Mouse (Mus musculus): Measurements from ENCODE around the gene Slc10a7. TPM values are rescaled to one million over a fixed set of nuclear protein-coding genes. Genes with fewer than 3 reads are reported as not detected.

The Slc10a7 gene
- polyA plus RNA-seq, 1 experiment, result not detected

GRCm38 (mm10) chr8:78764976-78765375, 255.8 kb downstream of the Slc10a7 start:
- no peak for TF ChIP-seq POLR2A (IDR thresholded peaks at IDR 0.05; ENCODE audit: insufficient read depth, low read depth, low read length)
- TF ChIP-seq CTCF (IDR thresholded peaks at IDR 0.05; ENCODE audit: insufficient read depth, low read depth, low read length), result no peak
- no peak overlapping the region for H3K4me3 ChIP-seq (ENCODE audit: insufficient read depth, low read depth, low read length)
- no peaks in the 10 kb centered on the region for H3K4me1 ChIP-seq (ENCODE audit: control insufficient read depth, insufficient read depth, low read length)
- H3K27ac ChIP-seq (ENCODE audit: insufficient read depth, low read depth, low read length), result no peak overlapping the region

GRCm38 (mm10) chr8:78765556-78765955, 256.4 kb downstream of the Slc10a7 start:
- Histone ChIP-seq H3K27ac (ENCODE audit: insufficient read depth, low read depth, low read length) (no peak overlapping the region), H3K4me1 (ENCODE audit: control insufficient read depth, insufficient read depth, low read length) (no peaks in the 10 kb centered on the region), H3K4me3 (ENCODE audit: insufficient read depth, low read depth, low read length) (no peak overlapping the region)
- TF ChIP-seq CTCF (IDR thresholded peaks at IDR 0.05; ENCODE audit: insufficient read depth, low read depth, low read length) (no peak), POLR2A (IDR thresholded peaks at IDR 0.05; ENCODE audit: insufficient read depth, low read depth, low read length) (no peak)
- 100% methylated on average over 1 of the region's 1 CpGs for WGBS

- TF ChIP-seq CTCF (IDR thresholded peaks at IDR 0.05; ENCODE audit: insufficient read depth, low read depth, low read length), result no peak
- TF ChIP-seq POLR2A (IDR thresholded peaks at IDR 0.05; ENCODE audit: insufficient read depth, low read depth, low read length), result no peak
- no peak overlapping the region for H3K27ac ChIP-seq (ENCODE audit: insufficient read depth, low read depth, low read length)
- WGBS, result 98% methylated on average over 3 of the region's 3 CpGs
- no peaks in the 10 kb centered on the region for H3K4me1 ChIP-seq (ENCODE audit: control insufficient read depth, insufficient read depth, low read length)
- no peak overlapping the region for H3K4me3 ChIP-seq (ENCODE audit: insufficient read depth, low read depth, low read length)
These were observed 261.4 kb downstream of the Slc10a7 start for GRCm38 (mm10) chr8:78770584-78770983.

- Histone ChIP-seq H3K27ac (ENCODE audit: insufficient read depth, low read depth, low read length) (no peak overlapping the region), H3K4me1 (ENCODE audit: control insufficient read depth, insufficient read depth, low read length) (no peaks in the 10 kb centered on the region), H3K4me3 (ENCODE audit: insufficient read depth, low read depth, low read length) (no peak overlapping the region)
- no peak for TF ChIP-seq CTCF (IDR thresholded peaks at IDR 0.05; ENCODE audit: insufficient read depth, low read depth, low read length)
- WGBS, result 53% methylated on average over 7 of the region's 7 CpGs
These were observed 262.1 kb downstream of the Slc10a7 start for GRCm38 (mm10) chr8:78771256-78771655.

- no peak overlapping the region for H3K4me3 ChIP-seq (ENCODE audit: insufficient read depth, low read depth, low read length)
- WGBS, result 94% methylated on average over 9 of the region's 9 CpGs
- no peaks in the 10 kb centered on the region for H3K4me1 ChIP-seq (ENCODE audit: control insufficient read depth, insufficient read depth, low read length)
- no peak overlapping the region for H3K27ac ChIP-seq (ENCODE audit: insufficient read depth, low read depth, low read length)
- no peak for TF ChIP-seq POLR2A (IDR thresholded peaks at IDR 0.05; ENCODE audit: insufficient read depth, low read depth, low read length)
- no peak for TF ChIP-seq CTCF (IDR thresholded peaks at IDR 0.05; ENCODE audit: insufficient read depth, low read depth, low read length)
These were observed 267.7 kb downstream of the Slc10a7 start for GRCm38 (mm10) chr8:78776816-78777215.

Other genes starting within 250 kb of the Slc10a7 start
- not detected in 2 replicates for gene Pou4f2, start 72.7 kb upstream of the Slc10a7 start, polyA plus RNA-seq (2012; ENCODE audit: insufficient read depth, insufficient read length, low replicate concordance, missing spikeins)
- not detected in 2 replicates for gene Rbmxl1, start 448 bp upstream of the Slc10a7 start, polyA plus RNA-seq (2012; ENCODE audit: insufficient read depth, insufficient read length, low replicate concordance, missing spikeins)

Data from olfactory bulb, adult 2 months (tissue).